ENCODE assay signal across 9 mouse cellular contexts in genomic region chr8:83660545-83660944, GRCm38 (mm10). TPM values are rescaled to one million over a fixed set of nuclear protein-coding genes. Genes with fewer than 3 reads are reported as not detected.
A peak's percentile ranks its signal among the peaks of the same experiment; 100 is the strongest.
DNase-seq lines count a peak whose midpoint lies in the region; ATAC-seq and TF ChIP-seq lines count a peak whose summit lies in the region.
"Had no signal": no experiment of that assay in that cellular context is flagged by ENCODE, and none has a peak within 500 bp of the region (broad histone marks: within the 10 kb centered on the region; RNA-seq: fewer than 3 reads in every experiment).

No protein-coding gene starts in this region.

- H3K27ac ChIP-seq in heart, embryonic 12.5 days (ENCODE audit: poor library complexity, severe bottlenecking): peak overlapping the region; percentile 32; the same call in 1 of the 2 replicates
- H3K27ac ChIP-seq in heart, adult 2 months: no peak overlapping the region
- H3K27ac ChIP-seq in limb, embryonic 13.5 days: peak overlapping the region; percentile 33; the same call in 1 of the 2 replicates
- peak overlapping the region; percentile 80 for H3K27ac ChIP-seq in stomach, postnatal 0 days (replicated peaks)

- H3K9ac ChIP-seq in heart, embryonic 12.5 days: peak overlapping the region; percentile 69; the same call in 1 of the 2 replicates
- H3K9ac ChIP-seq in heart, adult 2 months (ENCODE audit: low read depth, low read length): no peak overlapping the region
- peak overlapping the region; percentile 55 for H3K9ac ChIP-seq in limb, embryonic 13.5 days
- H3K9ac ChIP-seq in stomach, postnatal 0 days (ENCODE audit: low read length): peak overlapping the region; percentile 59

- H3K36me3 ChIP-seq in heart, embryonic 12.5 days: peaks cover 24% of the 10 kb centered on the region
- H3K36me3 ChIP-seq in heart, adult 2 months (ENCODE audit: control insufficient read depth, insufficient read depth, low read length): no peaks in the 10 kb centered on the region
- H3K36me3 ChIP-seq in limb, embryonic 13.5 days: peaks cover 29% of the 10 kb centered on the region
- peaks cover 6% of the 10 kb centered on the region; the same call in 1 of the 2 replicates for H3K36me3 ChIP-seq in stomach, postnatal 0 days (ENCODE audit: control insufficient read depth, insufficient read depth, low read length)

- no peaks in the 10 kb centered on the region for H3K79me2 ChIP-seq in heart, adult 2 months (replicated peaks; ENCODE audit: control insufficient read depth, insufficient read depth, low read length)

- peak overlapping the region; percentile 26; the same call in 1 of the 2 replicates for H3K4me3 ChIP-seq in heart, embryonic 12.5 days
- no peak overlapping the region for H3K4me3 ChIP-seq in heart, adult 2 months
- no peak overlapping the region; the same call in 1 of the 2 replicates for H3K4me3 ChIP-seq in limb, embryonic 13.5 days
- H3K4me3 ChIP-seq in stomach, postnatal 0 days (ENCODE audit: low read depth, low read length): 0 out of 2 replicates have a peak overlapping the region, but pooled peaks have one; percentile 21

- TF ChIP-seq CTCF in heart, adult 2 months (IDR thresholded peaks at IDR 0.05): no peak
- TF ChIP-seq CTCF in stomach, postnatal 0 days (IDR thresholded peaks at IDR 0.05; ENCODE audit: low read depth): no peak

- 10% methylated on average over 8 of the region's 8 CpGs for WGBS in heart, embryonic 12.5 days
- 39% methylated on average over 8 of the region's 8 CpGs for WGBS in heart, adult 2 months
- WGBS in limb, embryonic 13.5 days: 10% methylated on average over 8 of the region's 8 CpGs
- 17% methylated on average over 8 of the region's 8 CpGs for WGBS in stomach, postnatal 0 days

- H3K4me1 ChIP-seq in heart, embryonic 12.5 days (replicated peaks): peaks cover 46% of the 10 kb centered on the region
- H3K4me1 ChIP-seq in heart, adult 2 months (ENCODE audit: control insufficient read depth, insufficient read depth, low read length): peaks cover 8% of the 10 kb centered on the region
- H3K4me1 ChIP-seq in limb, embryonic 13.5 days: peaks cover 48% of the 10 kb centered on the region
- H3K4me1 ChIP-seq in stomach, postnatal 0 days (replicated peaks; ENCODE audit: control insufficient read depth, insufficient read depth): peaks cover 20% of the 10 kb centered on the region

- no peaks in the 10 kb centered on the region for H3K27me3 ChIP-seq in heart, embryonic 12.5 days (replicated peaks)
- H3K27me3 ChIP-seq in heart, adult 2 months (ENCODE audit: control insufficient read depth, insufficient read depth, low read length): no peaks in the 10 kb centered on the region
- no peaks in the 10 kb centered on the region for H3K27me3 ChIP-seq in limb, embryonic 13.5 days
- no peaks in the 10 kb centered on the region for H3K27me3 ChIP-seq in stomach, postnatal 0 days (ENCODE audit: control insufficient read depth, insufficient read depth, low read length)

- intact Hi-C loops in heart, adult 2 months (cut with DNase I): loop anchor here (5.0 kb wide), 1 partner anchor 37 kb away; the partner anchor contains the start of gene Pkn1
- intact Hi-C loops in gastrocnemius, postnatal 14 days (cut with DNase I; ENCODE audit: low total_unique reads): loop anchor here (10.0 kb wide), 1 partner anchor 64 kb away; no protein-coding TSS in a partner anchor

- no peaks in the 10 kb centered on the region for H3K9me3 ChIP-seq in heart, embryonic 12.5 days (replicated peaks)
- H3K9me3 ChIP-seq in limb, embryonic 13.5 days: no peaks in the 10 kb centered on the region
- H3K9me3 ChIP-seq in stomach, postnatal 0 days (ENCODE audit: control insufficient read depth, low read length): no peaks in the 10 kb centered on the region

- TF ChIP-seq EP300 in heart, adult 2 months (IDR thresholded peaks at IDR 0.05; ENCODE audit: insufficient read depth, low read depth, low read length): no peak
- no peak for TF ChIP-seq EP300 in stomach, postnatal 0 days (optimal IDR thresholded peaks at IDR 0.05)

- DNase-seq in heart, adult 2 months: no peak
- DNase-seq in right cerebral cortex, adult 2 months (ENCODE audit: low spot score in 2 of 2): peak; percentile 51 to 60
- DNase-seq in right cerebral cortex, postnatal 4 days: no peak
- peak; percentile 18 for DNase-seq in stomach, postnatal 0 days (ENCODE audit: low spot score)
- no peak for DNase-seq in ovary, postnatal 14 days (ENCODE audit: low spot score)
- DNase-seq in gastrocnemius, postnatal 14 days: no peak
- DNase-seq: layer of hippocampus, postnatal 36 days had no signal

- no peak for TF ChIP-seq POLR2A in heart, adult 2 months (IDR thresholded peaks at IDR 0.05; ENCODE audit: insufficient read depth, low read depth, low read length)

- no peak for ATAC-seq in heart, embryonic 12.5 days (ENCODE audit: insufficient number of reproducible peaks, low FRiP score)
- ATAC-seq in limb, embryonic 13.5 days (ENCODE audit: low FRiP score, low read depth): 0 out of 2 replicates have a peak, but pooled peaks have one; percentile 2
- no peak for ATAC-seq in stomach, postnatal 0 days (ENCODE audit: low FRiP score, low TSS enrichment)

- peak overlapping the region; percentile 61 for H3K4me2 ChIP-seq in heart, embryonic 12.5 days
- H3K4me2 ChIP-seq in limb, embryonic 13.5 days (replicated peaks): peak overlapping the region; percentile 51
- H3K4me2 ChIP-seq in stomach, postnatal 0 days (replicated peaks; ENCODE audit: low read depth): peak overlapping the region; percentile 43

RNA-seq across cellular contexts. Expression of gene Ptger1, which starts 5.9 kb away (rescaled TPM):
- 0.32 and 0.60 TPM in 2 replicates for polyA plus RNA-seq in heart, embryonic 12.5 days (2016; fragmentation: Nextera tagmentation; extraction: Ambion mirVana)
- under 1 TPM; 0.37 to 0.39 TPM for total RNA-seq in heart, adult 2 months (2021)
- polyA plus RNA-seq in heart, adult 2 months (2012; rRNA removed): 0.41 and 0.79 TPM in 2 replicates
- 0.89 and 1.2 TPM in 2 replicates for polyA plus RNA-seq in limb, embryonic 13.5 days (2015; fragmentation: Nextera tagmentation; extraction: Ambion mirVana)
- polyA plus RNA-seq in stomach, postnatal 0 days (2015; fragmentation: Nextera tagmentation; extraction: Ambion mirVana): 5.6 and 5.9 TPM in 2 replicates
- total RNA-seq in gastrocnemius, postnatal 14 days (2021): under 1 TPM; 0.13 to 0.49 TPM

RNA-seq across cellular contexts. Expression of gene Gipc1, which starts 8.1 kb away (rescaled TPM):
- polyA plus RNA-seq in heart, embryonic 12.5 days (2016; fragmentation: Nextera tagmentation; extraction: Ambion mirVana): 175 and 180 TPM in 2 replicates
- 10 to 100 TPM; 23.8 to 25.6 TPM for total RNA-seq in heart, adult 2 months (2021)
- 22.3 and 27.7 TPM in 2 replicates for polyA plus RNA-seq in heart, adult 2 months (2012; rRNA removed)
- polyA plus RNA-seq in limb, embryonic 13.5 days (2015; fragmentation: Nextera tagmentation; extraction: Ambion mirVana): 163 and 167 TPM in 2 replicates
- polyA plus RNA-seq in stomach, postnatal 0 days (2015; fragmentation: Nextera tagmentation; extraction: Ambion mirVana): 171 and 183 TPM in 2 replicates
- 10 to 100 TPM; 25.4 to 26.6 TPM for total RNA-seq in gastrocnemius, postnatal 14 days (2021)

RNA-seq across cellular contexts. Expression of gene Pkn1, which starts 38.4 kb away (rescaled TPM):
- polyA plus RNA-seq in heart, embryonic 12.5 days (2016; fragmentation: Nextera tagmentation; extraction: Ambion mirVana): 24.4 and 28.7 TPM in 2 replicates
- 10 to 100 TPM; 51.1 to 55.6 TPM for total RNA-seq in heart, adult 2 months (2021)
- polyA plus RNA-seq in heart, adult 2 months (2012; rRNA removed): 53.7 and 59.5 TPM in 2 replicates
- 28.7 and 29.8 TPM in 2 replicates for polyA plus RNA-seq in limb, embryonic 13.5 days (2015; fragmentation: Nextera tagmentation; extraction: Ambion mirVana)
- polyA plus RNA-seq in stomach, postnatal 0 days (2015; fragmentation: Nextera tagmentation; extraction: Ambion mirVana): 14.4 and 16.2 TPM in 2 replicates
- 10 to 100 TPM; 52.5 to 52.6 TPM for total RNA-seq in gastrocnemius, postnatal 14 days (2021)

RNA-seq across cellular contexts. Expression of gene Dnajb1, which starts 52.6 kb away (rescaled TPM):
- polyA plus RNA-seq in heart, embryonic 12.5 days (2016; fragmentation: Nextera tagmentation; extraction: Ambion mirVana): 45.1 and 47.4 TPM in 2 replicates
- total RNA-seq in heart, adult 2 months (2021): 10 to 100 TPM; 11.3 to 16.8 TPM
- polyA plus RNA-seq in heart, adult 2 months (2012; rRNA removed): 13.4 and 17.4 TPM in 2 replicates
- polyA plus RNA-seq in limb, embryonic 13.5 days (2015; fragmentation: Nextera tagmentation; extraction: Ambion mirVana): 67.0 and 72.5 TPM in 2 replicates
- polyA plus RNA-seq in stomach, postnatal 0 days (2015; fragmentation: Nextera tagmentation; extraction: Ambion mirVana): 36.9 and 39.9 TPM in 2 replicates
- 1 to 10 TPM; 7.0 to 7.4 TPM for total RNA-seq in gastrocnemius, postnatal 14 days (2021)

RNA-seq across cellular contexts. Expression of gene Tecr, which starts 52.8 kb away (rescaled TPM):
- 445 and 456 TPM in 2 replicates for polyA plus RNA-seq in heart, embryonic 12.5 days (2016; fragmentation: Nextera tagmentation; extraction: Ambion mirVana)
- 100 to 1,000 TPM; 445 to 505 TPM for total RNA-seq in heart, adult 2 months (2021)
- polyA plus RNA-seq in heart, adult 2 months (2012; rRNA removed): 772 and 935 TPM in 2 replicates
- polyA plus RNA-seq in limb, embryonic 13.5 days (2015; fragmentation: Nextera tagmentation; extraction: Ambion mirVana): 578 and 605 TPM in 2 replicates
- 413 and 424 TPM in 2 replicates for polyA plus RNA-seq in stomach, postnatal 0 days (2015; fragmentation: Nextera tagmentation; extraction: Ambion mirVana)
- 100 to 1,000 TPM; 474 to 504 TPM for total RNA-seq in gastrocnemius, postnatal 14 days (2021)

Comparison
In these comparisons a context has a peak if more than half of its experiments do, and no peak if none do; other contexts are left out.
1. H3K4me3 ChIP-seq: peak in heart, embryonic 12.5 days (single experiment) and stomach, postnatal 0 days (single experiment); none in heart, adult 2 months (single experiment) and limb, embryonic 13.5 days (single experiment).
2. DNase-seq: peak in right cerebral cortex, adult 2 months (2 of 2) and stomach, postnatal 0 days (single experiment); none in heart, adult 2 months (0 of 2), right cerebral cortex, postnatal 4 days (single experiment), ovary, postnatal 14 days (single experiment) and gastrocnemius, postnatal 14 days (single experiment).
3. Peak in every context shown above with its lines, with median percentiles within 50 percentile points of each other: H3K4me2 ChIP-seq.